Mouse (Mus musculus) layer of hippocampus, adult 2 months (tissue): ENCODE results near the gene Map7d1. TPM values are rescaled to one million over a fixed set of nuclear protein-coding genes. Genes with fewer than 3 reads are reported as not detected.

Source experiments
- DNase-seq, 2 experiments: peaks; one replicate each; pipeline ENCODE4 v3.0.0; 2022; ENCODE audit warnings: low spot score in 2 of 2
- H3K27ac ChIP-seq: fragments of 200-600 bp; 2 replicates; pipeline ENCODE4 v1.8.1; 2022
- H3K4me3 ChIP-seq: fragments of 200-600 bp; 2 replicates; pipeline ENCODE4 v1.8.1; 2022; ENCODE audit warnings: mild to moderate bottlenecking
- CTCF ChIP-seq: fragments of 200-600 bp; conservative IDR thresholded peaks from 2 replicates; pipeline ENCODE4 v1.8.1; 2022; ENCODE audit warnings: antibody characterized with exemption, mild to moderate bottlenecking, moderate library complexity
- total RNA-seq, 2 experiments: library from RNA; stranded (reverse); gene quantifications; 2 replicates each; pipeline ENCODE4 v1.2.3; 2021

Gene Map7d1
- total RNA-seq, 2 experiments from 2014 or later = 246 to 249 TPM

- no peak for DNase-seq
- H3K4me3 ChIP-seq = no peak overlapping the region
- H3K27ac ChIP-seq = peak overlapping the region; percentile 80
- TF ChIP-seq CTCF = no peak
These were observed 5.1 kb upstream of the Map7d1 start for GRCm38 (mm10) chr4:126261266-126261665.

- DNase-seq = no peak
- no peak for TF ChIP-seq CTCF
- no peak overlapping the region for H3K4me3 ChIP-seq
- peak overlapping the region; percentile 80 for H3K27ac ChIP-seq
These were observed 4.5 kb upstream of the Map7d1 start for GRCm38 (mm10) chr4:126260520-126261201.

- peak overlapping the region; percentile 13; the same call in 1 of the 2 replicates for H3K4me3 ChIP-seq
- TF ChIP-seq CTCF = no peak
- peak overlapping the region; percentile 80 for H3K27ac ChIP-seq
- no peak for DNase-seq
These were observed 3.5 kb upstream of the Map7d1 start for GRCm38 (mm10) chr4:126259523-126260160.

GRCm38 (mm10) chr4:126259063-126259462 lies 2.9 kb upstream of the Map7d1 start:
- no peak for TF ChIP-seq CTCF
- no peak for DNase-seq
- Histone ChIP-seq H3K4me3 (no peak overlapping the region), H3K27ac (peak overlapping the region; percentile 80)

- Histone ChIP-seq H3K4me3 (peak overlapping the region; percentile 97), H3K27ac (peak overlapping the region; percentile 100)
- no peak for TF ChIP-seq CTCF
- DNase-seq = no peak
These were observed 1.1 kb upstream of the Map7d1 start for GRCm38 (mm10) chr4:126256967-126257881.

GRCm38 (mm10) chr4:126255113-126256001 lies 786 bp downstream of the Map7d1 start:
- DNase-seq = no peak
- no peak for TF ChIP-seq CTCF
- H3K4me3 ChIP-seq = peak overlapping the region; percentile 97
- H3K27ac ChIP-seq = peak overlapping the region; percentile 100

GRCm38 (mm10) chr4:126254315-126255112 lies 1.6 kb downstream of the Map7d1 start:
- TF ChIP-seq CTCF = no peak
- peak; percentile 79 to 89 for DNase-seq
- Histone ChIP-seq H3K4me3 (peak overlapping the region; percentile 97), H3K27ac (peak overlapping the region; percentile 100)

- no peak for DNase-seq
- H3K27ac ChIP-seq = peak overlapping the region; percentile 100
- TF ChIP-seq CTCF = no peak
- H3K4me3 ChIP-seq = peak overlapping the region; percentile 97
These were observed 2.4 kb downstream of the Map7d1 start for GRCm38 (mm10) chr4:126253637-126254272.

GRCm38 (mm10) chr4:126252411-126253237 lies 3.5 kb downstream of the Map7d1 start:
- peak overlapping the region; percentile 100 for H3K27ac ChIP-seq
- DNase-seq = no peak
- peak overlapping the region; percentile 97 for H3K4me3 ChIP-seq
- no peak for TF ChIP-seq CTCF

GRCm38 (mm10) chr4:126251655-126252254 lies 4.4 kb downstream of the Map7d1 start:
- peak; percentile 32 for TF ChIP-seq CTCF
- peak overlapping the region; percentile 97; the same call in 1 of the 2 replicates for H3K4me3 ChIP-seq
- no peak for DNase-seq
- peak overlapping the region; percentile 100 for H3K27ac ChIP-seq
